Mouse (Mus musculus): ENCODE results near the gene Irf8. TPM values are rescaled to one million over a fixed set of nuclear protein-coding genes. Genes with fewer than 3 reads are reported as not detected.

The Irf8 gene
- total and polyA plus RNA-seq, 3 experiments: not detected

DNA sequence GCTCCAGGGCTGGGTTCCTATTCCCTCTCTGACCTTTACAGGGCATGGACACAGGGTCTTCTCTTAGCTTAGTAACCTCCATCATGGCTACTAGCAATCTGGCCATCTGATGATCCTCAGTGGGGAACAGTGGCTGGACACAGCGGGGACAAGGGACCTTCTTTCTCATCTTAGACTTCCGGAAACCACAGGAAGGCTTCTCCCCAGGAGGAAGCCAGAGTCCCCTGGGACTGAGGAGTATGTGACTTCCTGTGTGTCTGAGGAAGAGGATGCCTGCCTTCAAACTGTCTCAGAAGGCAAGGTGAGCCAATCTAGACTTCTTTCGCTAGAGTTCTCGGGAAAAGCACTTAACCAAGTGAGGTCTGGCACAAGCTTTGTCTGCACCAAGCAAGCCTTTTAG, 36.1 kb upstream of the Irf8 start:
- Histone ChIP-seq H3K27ac (ENCODE audit: control insufficient read depth, low read depth, low read length) (no peak overlapping the region), H3K4me1 (ENCODE audit: control insufficient read depth in 1 of 2, insufficient read depth in 2 of 2, low read length in 2 of 2) (no peaks in the 10 kb centered on the region), H3K27me3 (ENCODE audit: control insufficient read depth in 1 of 2, insufficient read depth in 2 of 2, low read length in 2 of 2) (no peaks in the 10 kb centered on the region), H3K36me3 (ENCODE audit: control insufficient read depth in 1 of 2, insufficient read depth in 2 of 2, low read length in 2 of 2) (no peaks in the 10 kb centered on the region), H3K79me2 (ENCODE audit: control insufficient read depth, insufficient read depth, low read length, poor library complexity) (no peaks in the 10 kb centered on the region), H3K9me3 (replicated peaks; ENCODE audit: insufficient read depth, low read length) (no peaks in the 10 kb centered on the region), H3K4me3 (ENCODE audit: control insufficient read depth in 1 of 2, insufficient read depth in 1 of 2, low read depth in 2 of 2, low read length in 2 of 2) (no peak overlapping the region), H3K9ac (ENCODE audit: control insufficient read depth, low read depth, low read length, poor library complexity, severe bottlenecking) (no peak overlapping the region)
- DNase-seq (ENCODE audit: low read depth, low spot score): no peak
- TF ChIP-seq GATA1 (IDR thresholded peaks at IDR 0.05; ENCODE audit: low read depth, low read length): no peak
- no peak for TF ChIP-seq EP300 (IDR thresholded peaks at IDR 0.05; ENCODE audit: low read depth in 1 of 2, low read length in 2 of 2)

- TF ChIP-seq EP300 (IDR thresholded peaks at IDR 0.05; ENCODE audit: low read depth in 1 of 2, low read length in 2 of 2) (no peak), ZNF384 (IDR thresholded peaks at IDR 0.05; ENCODE audit: low read depth, low read length) (no peak), TBP (IDR thresholded peaks at IDR 0.05; ENCODE audit: low read depth, low read length) (no peak), CHD2 (IDR thresholded peaks at IDR 0.05; ENCODE audit: low read length) (no peak), NRF1 (IDR thresholded peaks at IDR 0.05; ENCODE audit: insufficient read depth, low read depth, low read length, poor library complexity, severe bottlenecking) (no peak), MXI1 (IDR thresholded peaks at IDR 0.05; ENCODE audit: low read depth, low read length) (no peak), SMC3 (IDR thresholded peaks at IDR 0.05; ENCODE audit: low read depth, low read length) (no peak), SIN3A (IDR thresholded peaks at IDR 0.05; ENCODE audit: low read length) (no peak), JUND (IDR thresholded peaks at IDR 0.05; ENCODE audit: low read depth, low read length) (no peak), POLR2AphosphoS5 (IDR thresholded peaks at IDR 0.05; ENCODE audit: borderline replicate concordance, low read depth, low read length) (no peak), ZKSCAN1 (IDR thresholded peaks at IDR 0.05; ENCODE audit: low read depth, low read length) (no peak), RAD21 (IDR thresholded peaks at IDR 0.05; ENCODE audit: low read depth, low read length) (no peak), CHD1 (IDR thresholded peaks at IDR 0.05; ENCODE audit: low read depth, low read length) (no peak), BHLHE40 (IDR thresholded peaks at IDR 0.05; ENCODE audit: borderline replicate concordance, low read depth, low read length) (no peak), ZC3H11A (IDR thresholded peaks at IDR 0.05; ENCODE audit: low read depth, low read length) (no peak), TCF12 (IDR thresholded peaks at IDR 0.05; ENCODE audit: low read depth, low read length) (no peak), ELF1 (IDR thresholded peaks at IDR 0.05; ENCODE audit: low read depth, low read length) (no peak), MYB (IDR thresholded peaks at IDR 0.05; ENCODE audit: low read depth, low read length) (no peak), POLR2A (IDR thresholded peaks at IDR 0.05; ENCODE audit: control insufficient read depth in 1 of 2, insufficient read depth in 1 of 2, low read depth in 1 of 2, low read length in 2 of 2, poor library complexity in 1 of 2) (no peak)
- no peaks in the 10 kb centered on the region for H3K27me3 ChIP-seq (ENCODE audit: control insufficient read depth in 1 of 2, insufficient read depth in 2 of 2, low read length in 2 of 2)
- no peak for DNase-seq (ENCODE audit: low read depth, low spot score)
- H3K79me2 ChIP-seq (ENCODE audit: control insufficient read depth, insufficient read depth, low read length, poor library complexity): no peaks in the 10 kb centered on the region
- H3K36me3 ChIP-seq (ENCODE audit: control insufficient read depth in 1 of 2, insufficient read depth in 2 of 2, low read length in 2 of 2): no peaks in the 10 kb centered on the region
- H3K9ac ChIP-seq (ENCODE audit: control insufficient read depth, low read depth, low read length, poor library complexity, severe bottlenecking): no peak overlapping the region
- no peak overlapping the region for H3K27ac ChIP-seq (ENCODE audit: control insufficient read depth, low read depth, low read length)
- H3K4me1 ChIP-seq (ENCODE audit: control insufficient read depth in 1 of 2, insufficient read depth in 2 of 2, low read length in 2 of 2): no peaks in the 10 kb centered on the region
- no peak overlapping the region for H3K4me3 ChIP-seq (ENCODE audit: control insufficient read depth in 1 of 2, insufficient read depth in 1 of 2, low read depth in 2 of 2, low read length in 2 of 2)
- no peaks in the 10 kb centered on the region for H3K9me3 ChIP-seq (replicated peaks; ENCODE audit: insufficient read depth, low read length)
Measured at GRCm38 (mm10) chr8:120701758-120702465, 34.2 kb upstream of the Irf8 start.

Data from MEL (cell line).